Mouse (Mus musculus) hindbrain, postnatal 0 days (tissue): ENCODE measurements around the gene Lrrc8a. TPM values are rescaled to one million over a fixed set of nuclear protein-coding genes. Genes with fewer than 3 reads are reported as not detected.

ENCODE experiments used
- ATAC-seq: fragments of 200-750 bp; cut with Nextera tagmentation; 2 replicates; pipeline ENCODE4 v1.8.0; 2017; ENCODE audit warnings: mild to moderate bottlenecking, moderate TSS enrichment, moderate library complexity
- DNase-seq: peaks from one replicate; pipeline ENCODE4 v3.0.0-alpha.2; 2015; ENCODE audit warnings: low spot score
- H3K27ac ChIP-seq: fragments of 300-500 bp; sonication (generic); 2 replicates; pipeline ENCODE4 v1.5.1; 2014; ENCODE audit warnings: mild to moderate bottlenecking
- H3K27me3 ChIP-seq: fragments of 300-500 bp; sonication (generic); 2 replicates; pipeline ENCODE4 v1.6.1; 2014; ENCODE audit warnings: low read length, mixed read lengths; ENCODE audit not compliant: insufficient read depth
- H3K36me3 ChIP-seq: fragments of 300-500 bp; sonication (generic); 2 replicates; pipeline ENCODE4 v1.6.1; 2014; ENCODE audit warnings: low read length, mixed read lengths; ENCODE audit not compliant: insufficient read depth
- H3K4me1 ChIP-seq: fragments of 300-500 bp; sonication (generic); 2 replicates; pipeline ENCODE4 v1.6.1; 2014; ENCODE audit warnings: antibody characterized with exemption, low read length, mixed read lengths; ENCODE audit not compliant: insufficient read depth
- H3K4me2 ChIP-seq: fragments of 300-500 bp; sonication (generic); 2 replicates; pipeline ENCODE4 v1.6.1; 2014; ENCODE audit warnings: low read depth, mild to moderate bottlenecking, low read length, moderate library complexity, mixed read lengths
- H3K4me3 ChIP-seq: fragments of 300-500 bp; sonication (generic); 2 replicates; pipeline ENCODE4 v1.5.1; 2014; ENCODE audit warnings: low read length
- H3K9ac ChIP-seq: fragments of 300-500 bp; sonication (generic); replicated peaks from 2 replicates; pipeline ENCODE4 v1.6.1; 2014; ENCODE audit warnings: mild to moderate bottlenecking, low read length, moderate library complexity, mixed read lengths
- H3K9me3 ChIP-seq: fragments of 300-500 bp; sonication (generic); 2 replicates; pipeline ENCODE4 v1.6.1; 2016; ENCODE audit warnings: low read length, mixed read lengths
- CTCF ChIP-seq: IDR thresholded peaks from 2 replicates; pipeline ENCODE4 v1.5.1; 2016; ENCODE audit warnings: antibody characterized with exemption, control low read depth, low read depth
- WGBS: fragments of 180-500 bp; shearing (Covaris S2); extraction: QIAGEN DNeasy Blood & Tissue Kit; methylation state at CpG from one replicate; pipeline ENCODE4 v1.1.7; 2014; 5-methylcytosine and 5-hydroxymethylcytosine counted together
- polyA plus RNA-seq: library from polyadenylated mRNA; unstranded; fragments of >200 nt; fragmentation: Nextera tagmentation; extraction: Ambion mirVana; gene quantifications from 2 replicates; pipeline ENCODE4 v1.2.1, GENCODE M21; 2015
- total RNA-seq: library from RNA; depleted of rRNA; stranded (reverse); fragments of >200 nt; gene quantifications from 2 replicates; pipeline ENCODE4 v1.2.3, GENCODE M21; 2014

Gene Lrrc8a
- total and polyA plus RNA-seq, 2 experiments from 2014 or later: 61.9 to 66.2 TPM

- ATAC-seq (peak; percentile 76), DNase-seq (peak; percentile 87)
- 0 out of 2 replicates have a peak, but pooled peaks have one; percentile 13 for TF ChIP-seq CTCF
- Histone ChIP-seq H3K4me2 (no peak within 1 kb of the TSS), H3K4me3 (no peak within 1 kb of the TSS), H3K36me3 (peaks cover 21% of the 10 kb centered on the region; the same call in 1 of the 2 replicates), H3K27me3 (no peaks in the 10 kb centered on the region), H3K27ac (peak within 1 kb of the TSS; percentile 86), H3K9me3 (no peaks in the 10 kb centered on the region), H3K4me1 (peaks cover 26% of the 10 kb centered on the region), H3K9ac (peak within 1 kb of the TSS; percentile 37; the same call in 1 of the 2 replicates)
- 21% methylated on average over 5 of the region's 5 CpGs for WGBS
Observed at GRCm38 (mm10) chr2:30265767-30266253, 28.3 kb downstream of the Lrrc8a start, which contains the start of gene Phyhd1. Gene Phyhd1, plus strand, starts transcription at chr2:30266203.

- WGBS: 16% methylated on average over 4 of the region's 4 CpGs
- ATAC-seq: no peak
- H3K27ac ChIP-seq: peak overlapping the region; percentile 86
- H3K4me1 ChIP-seq: peaks cover 26% of the 10 kb centered on the region
- peak overlapping the region; percentile 37; the same call in 1 of the 2 replicates for H3K9ac ChIP-seq
- H3K9me3 ChIP-seq: no peaks in the 10 kb centered on the region
- H3K4me2 ChIP-seq: no peak overlapping the region
- no peak for TF ChIP-seq CTCF
- H3K36me3 ChIP-seq: peaks cover 21% of the 10 kb centered on the region; the same call in 1 of the 2 replicates
- no peak overlapping the region for H3K4me3 ChIP-seq
- peak; percentile 49 for DNase-seq
- H3K27me3 ChIP-seq: no peaks in the 10 kb centered on the region
Observed at GRCm38 (mm10) chr2:30266392-30266941, 29.0 kb downstream of the Lrrc8a start.

GRCm38 (mm10) chr2:30267466-30267865 lies 30.0 kb downstream of the Lrrc8a start:
- Histone ChIP-seq H3K4me3 (no peak overlapping the region), H3K4me2 (no peak overlapping the region), H3K27me3 (no peaks in the 10 kb centered on the region), H3K27ac (no peak overlapping the region), H3K9me3 (no peaks in the 10 kb centered on the region), H3K9ac (no peak overlapping the region), H3K36me3 (peaks cover 15% of the 10 kb centered on the region; the same call in 1 of the 2 replicates), H3K4me1 (peaks cover 26% of the 10 kb centered on the region)
- 91% methylated on average over 2 of the region's 2 CpGs for WGBS
- no peak for TF ChIP-seq CTCF
- no peak for ATAC-seq
- DNase-seq: no peak

- H3K4me3 ChIP-seq: no peak overlapping the region
- no peak for ATAC-seq
- H3K27me3 ChIP-seq: no peaks in the 10 kb centered on the region
- no peak for DNase-seq
- H3K4me1 ChIP-seq: peaks cover 24% of the 10 kb centered on the region
- no peak overlapping the region for H3K9ac ChIP-seq
- H3K27ac ChIP-seq: no peak overlapping the region
- no peak for TF ChIP-seq CTCF
- H3K36me3 ChIP-seq: peaks cover 13% of the 10 kb centered on the region; the same call in 1 of the 2 replicates
- 63% methylated on average over 4 of the region's 4 CpGs for WGBS
- H3K4me2 ChIP-seq: no peak overlapping the region
- no peaks in the 10 kb centered on the region for H3K9me3 ChIP-seq
Observed at GRCm38 (mm10) chr2:30268371-30268770, 30.9 kb downstream of the Lrrc8a start.

- H3K4me2 ChIP-seq: no peak overlapping the region
- peaks cover 14% of the 10 kb centered on the region for H3K4me1 ChIP-seq
- peaks cover 3% of the 10 kb centered on the region; the same call in 1 of the 2 replicates for H3K36me3 ChIP-seq
- DNase-seq (no peak), ATAC-seq (no peak)
- TF ChIP-seq CTCF: no peak
- H3K27ac ChIP-seq: peak overlapping the region; percentile 66
- 90% methylated on average over 17 of the region's 17 CpGs for WGBS
- no peaks in the 10 kb centered on the region for H3K27me3 ChIP-seq
- no peak overlapping the region for H3K9ac ChIP-seq
- no peaks in the 10 kb centered on the region for H3K9me3 ChIP-seq
- H3K4me3 ChIP-seq: no peak overlapping the region
Observed at GRCm38 (mm10) chr2:30269241-30269990, 31.9 kb downstream of the Lrrc8a start.

- Histone ChIP-seq H3K27me3 (no peaks in the 10 kb centered on the region), H3K9ac (no peak overlapping the region), H3K27ac (peak overlapping the region; percentile 66; the same call in 1 of the 2 replicates), H3K4me1 (peaks cover 7% of the 10 kb centered on the region; the same call in 1 of the 2 replicates), H3K4me2 (no peak overlapping the region), H3K9me3 (no peaks in the 10 kb centered on the region), H3K4me3 (no peak overlapping the region), H3K36me3 (no peaks in the 10 kb centered on the region)
- ATAC-seq (peak; percentile 91), DNase-seq (peak; percentile 87)
- TF ChIP-seq CTCF: peak; percentile 95
- WGBS: 35% methylated on average over 1 of the region's 1 CpGs
Observed at GRCm38 (mm10) chr2:30270134-30270533, 32.6 kb downstream of the Lrrc8a start.
